Mouse (Mus musculus): ENCODE measurements around the gene Ifnlr1. TPM values are rescaled to one million over a fixed set of nuclear protein-coding genes. Genes with fewer than 3 reads are reported as not detected.

Gene Ifnlr1
- 0.69 TPM for polyA plus RNA-seq (2014; fragmentation: Illumina TruSeq; extraction: RNeasy Lipid Tissue Mini Kit (QIAGEN cat#74804); ENCODE audit: low read depth, low replicate concordance)

DNA sequence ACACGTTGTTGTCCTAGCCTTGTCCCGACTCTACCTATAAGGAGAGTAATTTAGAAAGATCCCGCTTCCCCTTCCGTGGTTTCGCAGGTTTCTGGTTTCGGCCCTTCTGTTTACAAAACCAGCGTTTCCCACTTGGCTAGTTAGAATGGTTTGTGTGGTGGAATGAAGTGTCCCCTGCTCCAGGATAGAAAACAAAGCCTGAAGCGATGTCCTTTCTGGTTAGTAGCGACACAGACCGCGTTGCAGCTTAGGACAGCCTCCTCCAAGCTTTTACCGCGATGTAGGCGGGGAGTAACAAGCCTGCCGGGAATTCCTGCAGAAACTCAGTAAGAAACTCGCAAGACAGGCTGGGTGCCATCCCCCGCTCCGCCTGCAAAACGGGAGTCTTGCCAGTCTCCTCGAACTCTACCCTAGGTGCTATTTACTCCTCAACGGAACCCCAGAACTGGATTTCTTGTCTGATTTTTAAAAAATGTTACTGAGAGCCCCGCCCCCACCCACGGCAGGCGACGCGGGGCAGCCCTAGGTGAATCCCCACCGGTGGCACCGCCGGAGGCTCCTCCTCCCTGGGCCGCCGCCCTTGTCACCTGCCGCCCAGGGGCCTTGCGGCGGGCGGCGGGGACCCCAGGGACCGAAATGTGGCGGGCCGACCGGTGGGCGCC lies at the start of gene Ifnlr1:
Ifnlr1 (plus strand) TSS at position 382 of the 662 bp plus-strand sequence.

DNA sequence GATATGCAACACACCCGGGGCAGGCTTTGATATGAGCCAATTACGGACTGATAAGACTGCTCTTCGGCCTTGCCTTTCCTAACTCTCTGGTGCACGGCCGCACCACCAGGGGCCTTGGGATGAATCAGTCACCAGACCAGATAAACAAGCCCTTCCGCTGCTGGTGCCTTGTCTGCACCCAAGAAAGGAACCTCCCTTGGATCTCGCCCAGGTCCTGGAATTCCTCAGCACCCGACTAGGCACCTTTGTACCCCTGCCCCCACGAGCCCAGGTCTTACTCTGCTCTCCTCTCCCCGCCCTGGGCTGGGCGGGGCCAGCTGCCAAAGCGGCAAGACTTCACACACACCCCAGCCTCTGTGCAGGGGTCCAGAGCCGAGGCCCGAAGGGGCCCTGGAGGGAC lies 41.7 kb downstream of the Ifnlr1 start, which contains the start of gene Il22ra1:
Il22ra1 (plus strand) TSS at position 356 of the 400 bp plus-strand sequence.

Other genes starting within 250 kb of the Ifnlr1 start
- 0.40 TPM for gene Stpg1, start 191.5 kb upstream of the Ifnlr1 start, polyA plus RNA-seq (2014; fragmentation: Illumina TruSeq; extraction: RNeasy Lipid Tissue Mini Kit (QIAGEN cat#74804); ENCODE audit: low read depth, low replicate concordance)
- gene Nipal3, start 191.2 kb upstream of the Ifnlr1 start, polyA plus RNA-seq (2014; fragmentation: Illumina TruSeq; extraction: RNeasy Lipid Tissue Mini Kit (QIAGEN cat#74804); ENCODE audit: low read depth, low replicate concordance) = 6.9 TPM
- gene Grhl3, start 112.7 kb upstream of the Ifnlr1 start, polyA plus RNA-seq (2014; fragmentation: Illumina TruSeq; extraction: RNeasy Lipid Tissue Mini Kit (QIAGEN cat#74804); ENCODE audit: low read depth, low replicate concordance) = not detected
- gene Il22ra1, start 41.9 kb downstream of the Ifnlr1 start, polyA plus RNA-seq (2014; fragmentation: Illumina TruSeq; extraction: RNeasy Lipid Tissue Mini Kit (QIAGEN cat#74804); ENCODE audit: low read depth, low replicate concordance) = 0.32 TPM
- gene Myom3, start 73.4 kb downstream of the Ifnlr1 start, polyA plus RNA-seq (2014; fragmentation: Illumina TruSeq; extraction: RNeasy Lipid Tissue Mini Kit (QIAGEN cat#74804); ENCODE audit: low read depth, low replicate concordance) = 0.16 TPM
- gene Srsf10, start 169.5 kb downstream of the Ifnlr1 start, polyA plus RNA-seq (2014; fragmentation: Illumina TruSeq; extraction: RNeasy Lipid Tissue Mini Kit (QIAGEN cat#74804); ENCODE audit: low read depth, low replicate concordance) = 166 TPM
- gene Pnrc2, start 187.6 kb downstream of the Ifnlr1 start, polyA plus RNA-seq (2014; fragmentation: Illumina TruSeq; extraction: RNeasy Lipid Tissue Mini Kit (QIAGEN cat#74804); ENCODE audit: low read depth, low replicate concordance) = 303 TPM
- 0.49 TPM for gene Cnr2, start 209.1 kb downstream of the Ifnlr1 start, polyA plus RNA-seq (2014; fragmentation: Illumina TruSeq; extraction: RNeasy Lipid Tissue Mini Kit (QIAGEN cat#74804); ENCODE audit: low read depth, low replicate concordance)
- gene Fuca1, start 234.4 kb downstream of the Ifnlr1 start, polyA plus RNA-seq (2014; fragmentation: Illumina TruSeq; extraction: RNeasy Lipid Tissue Mini Kit (QIAGEN cat#74804); ENCODE audit: low read depth, low replicate concordance) = 27.0 TPM

All from kidney, adult 10 weeks (tissue).